Mouse (Mus musculus): ENCODE data around the gene Fpr3.
A peak's percentile ranks its signal among the peaks of the same experiment; 100 is the strongest.

- TF ChIP-seq CTCF (IDR thresholded peaks at IDR 0.05; ENCODE audit: insufficient read depth, low read length) (0 out of 2 replicates have a peak, but pooled peaks have one; percentile 3), POLR2A (IDR thresholded peaks at IDR 0.05; ENCODE audit: borderline replicate concordance, extremely low read depth, low read depth, low read length) (no peak)
Observed at GRCm38 (mm10) chr17:17845187-17846027, 42.2 kb upstream of the Fpr3 start.

Measured in lung, adult 2 months (tissue).